In genomic region chr1:184034741-184035181, GRCm38 (mm10) we compare ENCODE assay signal across 8 mouse cellular contexts. TPM values are rescaled to one million over a fixed set of nuclear protein-coding genes. Genes with fewer than 3 reads are reported as not detected.
A peak's percentile ranks its signal among the peaks of the same experiment; 100 is the strongest.
DNase-seq lines count a peak whose midpoint lies in the region; ATAC-seq lines count a peak whose summit lies in the region.

No protein-coding gene starts in this region.

- H3K27me3 ChIP-seq in lung, embryonic 15.5 days, result no peaks in the 10 kb centered on the region
- H3K27me3 ChIP-seq in embryonic facial prominence, embryonic 11.5 days (ENCODE audit: control insufficient read depth, insufficient read depth, low read length), result no peaks in the 10 kb centered on the region
- no peaks in the 10 kb centered on the region for H3K27me3 ChIP-seq in hindbrain, embryonic 16.5 days (replicated peaks; ENCODE audit: control insufficient read depth, insufficient read depth, low read length)
- no peaks in the 10 kb centered on the region for H3K27me3 ChIP-seq in neural tube, embryonic 14.5 days (ENCODE audit: control insufficient read depth, insufficient read depth, low read length)

- H3K4me1 ChIP-seq in lung, embryonic 15.5 days, result peaks cover 12% of the 10 kb centered on the region
- no peaks in the 10 kb centered on the region for H3K4me1 ChIP-seq in embryonic facial prominence, embryonic 11.5 days (ENCODE audit: control insufficient read depth, insufficient read depth, low read length)
- H3K4me1 ChIP-seq in hindbrain, embryonic 16.5 days (ENCODE audit: control insufficient read depth, insufficient read depth, low read depth, low read length), result peaks cover 11% of the 10 kb centered on the region
- H3K4me1 ChIP-seq in neural tube, embryonic 14.5 days (ENCODE audit: control insufficient read depth, insufficient read depth, low read length), result peaks cover 13% of the 10 kb centered on the region; the same call in 1 of the 2 replicates

- no peaks in the 10 kb centered on the region for H3K9me3 ChIP-seq in lung, embryonic 15.5 days
- no peaks in the 10 kb centered on the region for H3K9me3 ChIP-seq in embryonic facial prominence, embryonic 11.5 days (replicated peaks; ENCODE audit: control insufficient read depth, low read length)
- no peaks in the 10 kb centered on the region for H3K9me3 ChIP-seq in hindbrain, embryonic 16.5 days (ENCODE audit: control insufficient read depth, low read length)
- no peaks in the 10 kb centered on the region for H3K9me3 ChIP-seq in neural tube, embryonic 14.5 days (ENCODE audit: control insufficient read depth, low read length)

- H3K4me2 ChIP-seq in lung, embryonic 15.5 days, result peak overlapping the region; percentile 76
- peak overlapping the region; percentile 63 for H3K4me2 ChIP-seq in embryonic facial prominence, embryonic 11.5 days (ENCODE audit: low read depth, low read length)
- H3K4me2 ChIP-seq in hindbrain, embryonic 16.5 days (ENCODE audit: low read length), result peak overlapping the region; percentile 89
- peak overlapping the region; percentile 73 for H3K4me2 ChIP-seq in neural tube, embryonic 14.5 days (ENCODE audit: low read depth, low read length)

- H3K4me3 ChIP-seq in lung, embryonic 15.5 days, result peak overlapping the region; percentile 73
- peak overlapping the region; percentile 44 for H3K4me3 ChIP-seq in embryonic facial prominence, embryonic 11.5 days (ENCODE audit: low read depth, low read length)
- H3K4me3 ChIP-seq in hindbrain, embryonic 16.5 days (ENCODE audit: low read length), result peak overlapping the region; percentile 66
- peak overlapping the region; percentile 55 for H3K4me3 ChIP-seq in neural tube, embryonic 14.5 days (ENCODE audit: low read depth, low read length)

- peak overlapping the region; percentile 42; the same call in 1 of the 2 replicates for H3K9ac ChIP-seq in lung, embryonic 15.5 days
- peak overlapping the region; percentile 39; the same call in 1 of the 2 replicates for H3K9ac ChIP-seq in embryonic facial prominence, embryonic 11.5 days (replicated peaks; ENCODE audit: low read length)
- peak overlapping the region; percentile 65 for H3K9ac ChIP-seq in hindbrain, embryonic 16.5 days (ENCODE audit: low read depth, low read length)
- H3K9ac ChIP-seq in neural tube, embryonic 14.5 days (replicated peaks; ENCODE audit: low read depth, low read length), result peak overlapping the region; percentile 52

- no peak for ATAC-seq in lung, embryonic 15.5 days (ENCODE audit: borderline replicate concordance, extremely low read depth, low FRiP score, low TSS enrichment)
- no peak for ATAC-seq in embryonic facial prominence, embryonic 11.5 days (replicated peaks; ENCODE audit: insufficient number of reproducible peaks, low FRiP score, low TSS enrichment, low read depth)
- no peak for ATAC-seq in hindbrain, embryonic 16.5 days
- no peak for ATAC-seq in neural tube, embryonic 14.5 days (ENCODE audit: low read depth)

- WGBS in lung, embryonic 15.5 days, result 0% methylated on average over 12 of the region's 12 CpGs
- 0% methylated on average over 12 of the region's 12 CpGs for WGBS in embryonic facial prominence, embryonic 11.5 days
- 0% methylated on average over 12 of the region's 12 CpGs for WGBS in hindbrain, embryonic 16.5 days
- 0% methylated on average over 12 of the region's 12 CpGs for WGBS in neural tube, embryonic 14.5 days

- H3K27ac ChIP-seq in lung, embryonic 15.5 days, result no peak overlapping the region
- no peak overlapping the region for H3K27ac ChIP-seq in embryonic facial prominence, embryonic 11.5 days (replicated peaks; ENCODE audit: low read depth, low read length)
- peak overlapping the region; percentile 57 for H3K27ac ChIP-seq in hindbrain, embryonic 16.5 days (ENCODE audit: low read depth, low read length)
- peak overlapping the region; percentile 66 for H3K27ac ChIP-seq in neural tube, embryonic 14.5 days (ENCODE audit: low read depth, low read length)

- DNase-seq in lung, postnatal 14 days, result no peak
- DNase-seq in adipocyte (ENCODE audit: low spot score) (peak; percentile 47), liver (peak; percentile 22)
- peak; percentile 42 for DNase-seq in embryonic facial prominence, embryonic 11.5 days (ENCODE audit: low spot score)
- DNase-seq in layer of hippocampus, postnatal 25 days (ENCODE audit: extremely low spot score in 1 of 2, low spot score in 1 of 2), result no peak

- H3K36me3 ChIP-seq in lung, embryonic 15.5 days, result no peaks in the 10 kb centered on the region
- no peaks in the 10 kb centered on the region for H3K36me3 ChIP-seq in embryonic facial prominence, embryonic 11.5 days (replicated peaks; ENCODE audit: control insufficient read depth, insufficient read depth, low read depth, low read length)
- H3K36me3 ChIP-seq in hindbrain, embryonic 16.5 days (ENCODE audit: control insufficient read depth, insufficient read depth, low read length), result no peaks in the 10 kb centered on the region
- no peaks in the 10 kb centered on the region for H3K36me3 ChIP-seq in neural tube, embryonic 14.5 days (ENCODE audit: control insufficient read depth, insufficient read depth, low read length)

RNA-seq across cellular contexts. Expression of gene 1700056E22Rik, which starts 0.7 kb away (rescaled TPM):
- polyA plus RNA-seq in lung, embryonic 15.5 days (2015; fragmentation: Nextera tagmentation; extraction: Ambion mirVana), result 1.1 and 1.5 TPM in 2 replicates
- polyA plus RNA-seq in embryonic facial prominence, embryonic 11.5 days (2014; fragmentation: Nextera tagmentation; extraction: Ambion mirVana), result 0.66 and 1.6 TPM in 2 replicates
- polyA plus RNA-seq in hindbrain, embryonic 16.5 days (2015; fragmentation: Nextera tagmentation; extraction: Ambion mirVana), result 0.72 and 1.1 TPM in 2 replicates
- 0.80 and 1.0 TPM in 2 replicates for polyA plus RNA-seq in neural tube, embryonic 14.5 days (2014; fragmentation: Nextera tagmentation; extraction: Ambion mirVana)
- under 1 TPM in 1 of 2 experiments, not detected in 1; 0.30 TPM for total RNA-seq in layer of hippocampus, postnatal 25 days (2021)

RNA-seq across cellular contexts. Expression of gene Dusp10, which starts 21.7 kb away (rescaled TPM):
- polyA plus RNA-seq in lung, embryonic 15.5 days (2015; fragmentation: Nextera tagmentation; extraction: Ambion mirVana), result 6.7 and 7.8 TPM in 2 replicates
- polyA plus RNA-seq in embryonic facial prominence, embryonic 11.5 days (2014; fragmentation: Nextera tagmentation; extraction: Ambion mirVana), result 4.0 and 4.6 TPM in 2 replicates
- polyA plus RNA-seq in hindbrain, embryonic 16.5 days (2015; fragmentation: Nextera tagmentation; extraction: Ambion mirVana), result 4.9 and 5.6 TPM in 2 replicates
- polyA plus RNA-seq in neural tube, embryonic 14.5 days (2014; fragmentation: Nextera tagmentation; extraction: Ambion mirVana), result 6.2 and 7.1 TPM in 2 replicates
- total RNA-seq in layer of hippocampus, postnatal 25 days (2021), result 1 to 10 TPM; 5.4 to 5.8 TPM

Comparison
In these comparisons a context has a peak if more than half of its experiments do, and no peak if none do; other contexts are left out.
1. H3K27ac ChIP-seq: peak in hindbrain, embryonic 16.5 days (single experiment) and neural tube, embryonic 14.5 days (single experiment); none in lung, embryonic 15.5 days (single experiment) and embryonic facial prominence, embryonic 11.5 days (single experiment).
2. DNase-seq: peak in adipocyte (single experiment), embryonic facial prominence, embryonic 11.5 days (single experiment) and liver (single experiment); none in lung, postnatal 14 days (single experiment) and layer of hippocampus, postnatal 25 days (0 of 2).
3. Peak in every context shown above with its lines, with median percentiles within 50 percentile points of each other: H3K4me2 ChIP-seq, H3K4me3 ChIP-seq and H3K9ac ChIP-seq.